Mouse (Mus musculus): ENCODE data around the gene Podn. TPM values are rescaled to one million over a fixed set of nuclear protein-coding genes. Genes with fewer than 3 reads are reported as not detected.

The Podn gene
- total RNA-seq, 2 experiments from 2014 or later = 8.2 to 9.9 TPM

GRCm38 (mm10) chr4:107966416-107967109, 129.7 kb downstream of the Podn start:
- DNase-seq = no peak

Small RNAs within 50 kb of the gene (microRNA-seq; reads per million reads assigned to microRNA genes)
- not detected for gene Mir6397

Other genes with a start within 250 kb of the Podn start
- gene Magoh, start 216.7 kb downstream of the Podn start, total RNA-seq (2021) = 10 to 100 TPM; 79.1 to 84.4 TPM
- gene 0610037L13Rik, start 206.6 kb downstream of the Podn start, total RNA-seq (2021) = 10 to 100 TPM; 77.5 to 94.1 TPM
- gene Cpt2, start 172.8 kb downstream of the Podn start, total RNA-seq (2021) = 100 to 1,000 TPM; 146 to 208 TPM
- gene Slc1a7, start 128.1 kb downstream of the Podn start, total RNA-seq (2021) = under 1 TPM; 0.30 to 0.43 TPM
- 100 to 1,000 TPM; 321 to 364 TPM for gene Scp2, start 48.6 kb upstream of the Podn start, total RNA-seq (2021)
- 10 to 100 TPM; 25.9 to 26.4 TPM for gene Echdc2, start 69.0 kb upstream of the Podn start, total RNA-seq (2021)
- gene Zyg11a, start 121.6 kb upstream of the Podn start, total RNA-seq (2021) = 1 to 10 TPM; 1.0 to 2.8 TPM
- gene Zyg11b, start 204.7 kb upstream of the Podn start, total RNA-seq (2021) = 10 to 100 TPM; 32.6 to 50.0 TPM
- 10 to 100 TPM; 39.0 to 46.7 TPM for gene Coa7, start 231.7 kb upstream of the Podn start, total RNA-seq (2021)

All from adrenal gland, postnatal 36 days (tissue).